Mouse (Mus musculus) embryo, embryonic 11 days (tissue): Measurements from ENCODE around the gene Sgtb.

Source experiments
- DNase-seq: peaks from one replicate; pipeline ENCODE4 v3.0.0-alpha.2; 2015

Sgtb gene

GRCm38 (mm10) chr13:104179176-104179888, 69.8 kb downstream of the Sgtb start:
- DNase-seq = no peak

GRCm38 (mm10) chr13:104187357-104187756, 77.8 kb downstream of the Sgtb start:
- DNase-seq = no peak
